Mouse (Mus musculus) neural tube, embryonic 15.5 days (tissue): ENCODE measurements around the gene Sgms1. TPM values are rescaled to one million over a fixed set of nuclear protein-coding genes. Genes with fewer than 3 reads are reported as not detected.

Source experiments
- ATAC-seq: fragments of 200-750 bp; cut with Nextera tagmentation; 2 replicates; pipeline ENCODE4 v1.8.0; 2017; ENCODE audit warnings: mild to moderate bottlenecking, moderate TSS enrichment, moderate library complexity; ENCODE audit not compliant: low FRiP score
- H3K27ac ChIP-seq: fragments of 300-500 bp; sonication (generic); replicated peaks from 2 replicates; pipeline ENCODE4 v1.5.1; 2015; ENCODE audit warnings: mild to moderate bottlenecking, inconsistent platforms
- H3K27me3 ChIP-seq: fragments of 300-500 bp; sonication (generic); replicated peaks from 2 replicates; pipeline ENCODE4 v1.6.1; 2015; ENCODE audit warnings: inconsistent platforms
- H3K36me3 ChIP-seq: fragments of 300-500 bp; sonication (generic); 2 replicates; pipeline ENCODE4 v1.6.1; 2015; ENCODE audit warnings: inconsistent platforms
- H3K4me1 ChIP-seq: fragments of 300-500 bp; sonication (generic); 2 replicates; pipeline ENCODE4 v1.6.1; 2015; ENCODE audit warnings: inconsistent platforms
- H3K4me2 ChIP-seq: fragments of 300-500 bp; sonication (generic); 2 replicates; pipeline ENCODE4 v1.6.1; 2015; ENCODE audit warnings: inconsistent platforms, mild to moderate bottlenecking, moderate library complexity
- H3K4me3 ChIP-seq: fragments of 300-500 bp; sonication (generic); replicated peaks from 2 replicates; pipeline ENCODE4 v1.5.1; 2015; ENCODE audit warnings: mild to moderate bottlenecking, inconsistent platforms
- H3K9ac ChIP-seq: fragments of 300-500 bp; sonication (generic); replicated peaks from 2 replicates; pipeline ENCODE4 v1.6.1; 2015; ENCODE audit warnings: mild to moderate bottlenecking, inconsistent platforms
- H3K9me3 ChIP-seq: fragments of 300-500 bp; sonication (generic); replicated peaks from 2 replicates; pipeline ENCODE4 v1.6.1; 2016; ENCODE audit warnings: inconsistent platforms
- WGBS: fragments of 180-500 bp; shearing (Covaris S2); methylation state at CpG from one replicate; pipeline ENCODE4 v1.1.7; 2015; ENCODE audit warnings: mixed read lengths; 5-methylcytosine and 5-hydroxymethylcytosine counted together
- polyA plus RNA-seq: library from polyadenylated mRNA; unstranded; fragments of >200 nt; fragmentation: Nextera tagmentation; extraction: Ambion mirVana; gene quantifications from 2 replicates; pipeline ENCODE4 v1.2.1, GENCODE M21; 2015

Sgms1 gene
- polyA plus RNA-seq, result 24.6 and 26.3 TPM in 2 replicates

DNA sequence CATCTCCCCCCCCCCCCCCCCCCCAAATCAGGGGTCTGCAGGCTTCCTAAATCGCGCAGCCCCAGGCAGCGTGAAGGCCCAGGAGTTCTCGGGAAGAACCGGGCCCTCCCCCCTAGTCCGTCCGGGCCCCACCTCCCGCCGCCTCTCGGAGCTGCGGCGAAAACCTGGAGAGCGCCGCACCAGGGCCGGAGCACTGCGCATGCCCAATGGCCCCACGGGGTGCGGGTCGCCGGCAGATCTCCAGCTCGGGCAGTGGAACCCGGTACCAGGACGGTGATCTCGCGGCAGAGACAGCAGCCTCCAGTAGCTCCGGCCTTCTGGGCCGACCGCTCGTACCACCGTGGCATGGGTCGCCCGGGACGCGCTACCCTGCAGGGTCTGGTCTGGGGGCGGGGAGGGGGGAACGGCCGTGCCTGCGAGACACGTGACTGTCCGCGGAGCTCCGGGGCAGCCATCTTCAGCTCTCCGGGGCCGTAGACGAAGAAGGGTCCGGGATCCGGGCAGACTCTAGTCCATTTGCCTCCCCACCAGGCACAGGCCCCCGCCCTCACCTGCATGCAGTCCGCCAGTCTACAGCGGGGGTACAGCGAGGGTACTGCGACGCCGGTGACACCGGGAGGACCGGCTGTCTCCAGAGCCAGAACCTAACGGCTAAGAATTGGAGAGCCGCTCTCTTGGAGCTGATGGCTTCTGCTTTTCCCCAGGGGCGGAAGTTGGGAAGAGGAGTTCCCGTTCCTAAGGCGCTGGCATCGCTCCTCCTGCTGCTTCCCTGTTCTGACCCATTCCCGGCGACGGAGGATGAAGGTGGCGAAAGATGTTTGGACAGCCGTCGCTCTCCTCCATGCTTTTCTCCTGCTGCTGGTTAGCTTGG lies at the start of gene Sgms1:
Sgms1 (minus strand) TSS at position 714 of the 871 bp plus-strand sequence.
- peak; percentile 94 for ATAC-seq

DNA sequence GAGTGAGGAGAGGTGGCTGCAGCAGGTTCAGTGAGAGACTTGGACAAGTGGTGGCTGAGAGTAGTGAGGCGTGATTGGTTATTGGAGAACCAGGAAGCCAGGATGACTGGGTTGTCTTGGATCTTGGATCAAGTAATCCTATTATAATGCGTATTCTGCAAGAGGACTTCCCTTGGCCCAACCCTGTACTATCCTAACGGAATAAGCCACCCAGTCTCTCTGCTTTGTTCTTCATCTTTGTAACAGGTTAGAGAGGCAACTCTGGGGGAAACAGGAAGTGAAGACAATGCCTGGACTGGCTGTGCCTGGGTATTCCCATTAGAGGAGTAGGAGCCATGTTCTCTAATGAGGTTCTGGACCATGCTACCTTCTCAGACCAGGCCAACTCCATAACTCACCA lies 36.3 kb upstream of the Sgms1 start:
- Histone ChIP-seq H3K27ac (no peak overlapping the region), H3K4me3 (no peak overlapping the region), H3K36me3 (no peaks in the 10 kb centered on the region), H3K4me2 (no peak overlapping the region), H3K9me3 (no peaks in the 10 kb centered on the region), H3K27me3 (no peaks in the 10 kb centered on the region), H3K4me1 (no peaks in the 10 kb centered on the region), H3K9ac (no peak overlapping the region)
- 89% methylated on average over 3 of the region's 3 CpGs for WGBS
- no peak for ATAC-seq

More for the DNA sequence above, at the start of gene Sgms1:
- WGBS, result under 1% methylated on average over 66 of the region's 68 CpGs
- peaks cover 26% of the 10 kb centered on the region for H3K4me1 ChIP-seq
- no peaks in the 10 kb centered on the region for H3K9me3 ChIP-seq
- H3K27ac ChIP-seq, result peak within 1 kb of the TSS; percentile 99
- H3K4me3 ChIP-seq, result peak within 1 kb of the TSS; percentile 89
- H3K27me3 ChIP-seq, result no peaks in the 10 kb centered on the region
- peak within 1 kb of the TSS; percentile 93 for H3K9ac ChIP-seq
- no peaks in the 10 kb centered on the region for H3K36me3 ChIP-seq
- H3K4me2 ChIP-seq, result peak within 1 kb of the TSS; percentile 85

DNA sequence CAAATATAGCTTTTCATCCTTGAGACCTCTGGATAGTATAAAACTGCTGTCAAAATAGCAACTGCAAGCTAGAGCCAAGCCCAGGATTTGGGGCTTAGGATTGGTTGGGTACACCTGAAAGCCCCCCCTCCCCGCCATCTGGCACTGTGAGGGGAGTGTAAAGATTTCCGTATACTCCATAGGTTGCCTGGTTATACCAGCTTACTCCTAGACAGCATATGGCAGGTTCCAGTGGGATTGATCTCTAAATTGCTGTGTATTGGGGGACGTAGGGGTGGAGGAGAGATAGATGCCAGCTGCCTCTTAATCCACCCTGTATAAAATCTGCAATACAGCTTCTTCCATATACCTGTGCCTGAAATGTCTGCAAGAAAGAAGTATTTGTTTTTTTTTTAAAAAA lies 35.2 kb upstream of the Sgms1 start:
- no peaks in the 10 kb centered on the region for H3K9me3 ChIP-seq
- H3K27ac ChIP-seq, result no peak overlapping the region
- no peak overlapping the region for H3K4me3 ChIP-seq
- H3K36me3 ChIP-seq, result no peaks in the 10 kb centered on the region
- H3K4me2 ChIP-seq, result no peak overlapping the region
- no peaks in the 10 kb centered on the region for H3K27me3 ChIP-seq
- no peak for ATAC-seq
- 80% methylated on average over 3 of the region's 3 CpGs for WGBS
- H3K9ac ChIP-seq, result no peak overlapping the region
- H3K4me1 ChIP-seq, result no peaks in the 10 kb centered on the region

DNA sequence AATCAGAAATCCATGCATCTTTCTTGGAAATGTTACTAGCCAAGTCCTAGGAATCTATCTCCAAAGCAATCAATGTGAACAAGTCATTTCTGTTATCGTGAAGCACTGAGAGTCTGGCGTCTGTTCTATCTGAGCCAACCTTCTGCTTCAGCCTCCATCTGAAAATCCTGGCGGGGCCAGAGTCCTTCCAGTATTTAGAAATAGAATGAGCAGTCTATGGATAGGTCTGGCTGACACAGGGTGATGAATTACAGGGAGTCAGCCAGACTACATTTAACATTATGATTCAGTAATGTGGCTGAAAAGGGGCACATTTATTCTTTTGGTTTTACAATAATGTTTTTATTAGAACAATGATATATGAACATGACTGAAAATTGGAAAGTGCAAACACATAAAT lies 29.6 kb upstream of the Sgms1 start:
- 75% methylated on average over 3 of the region's 3 CpGs for WGBS
- Histone ChIP-seq H3K27me3 (no peaks in the 10 kb centered on the region), H3K36me3 (no peaks in the 10 kb centered on the region), H3K9me3 (no peaks in the 10 kb centered on the region), H3K4me2 (no peak overlapping the region), H3K4me1 (no peaks in the 10 kb centered on the region), H3K4me3 (no peak overlapping the region), H3K9ac (no peak overlapping the region), H3K27ac (no peak overlapping the region)
- no peak for ATAC-seq

DNA sequence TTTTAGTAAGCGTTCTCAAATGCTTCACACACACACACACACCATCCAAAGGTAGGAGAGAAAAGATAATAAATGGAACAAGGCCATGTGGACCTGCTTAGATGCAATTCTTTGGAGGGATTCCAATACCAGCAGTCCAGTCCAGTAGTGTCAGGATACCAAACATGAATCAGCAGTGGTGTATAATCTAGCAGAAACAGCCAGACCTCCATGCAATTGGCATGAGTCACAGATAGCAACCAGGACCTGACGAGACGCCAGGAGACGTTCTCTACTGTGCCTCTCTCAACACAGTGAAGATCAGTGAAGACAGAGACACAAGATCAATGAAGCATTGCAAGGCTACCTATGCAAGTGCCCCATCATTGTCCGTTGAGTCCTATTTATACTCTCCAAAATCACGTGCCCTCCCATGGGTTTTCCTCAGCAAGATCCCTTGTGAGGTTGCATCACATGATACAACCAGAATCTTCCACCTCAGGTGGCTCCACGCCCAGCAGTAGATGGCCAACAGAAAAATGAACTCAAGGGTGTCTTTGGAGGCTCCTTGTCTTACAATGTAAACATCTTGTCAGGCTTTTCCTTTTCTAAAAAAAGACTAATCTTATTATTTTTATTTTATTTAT lies 27.3 kb upstream of the Sgms1 start:
- Histone ChIP-seq H3K27ac (no peak overlapping the region), H3K4me3 (no peak overlapping the region), H3K36me3 (no peaks in the 10 kb centered on the region), H3K9me3 (no peaks in the 10 kb centered on the region), H3K9ac (no peak overlapping the region), H3K4me2 (no peak overlapping the region), H3K27me3 (no peaks in the 10 kb centered on the region), H3K4me1 (no peaks in the 10 kb centered on the region)
- WGBS, result 93% methylated on average over 7 of the region's 7 CpGs
- no peak for ATAC-seq

DNA sequence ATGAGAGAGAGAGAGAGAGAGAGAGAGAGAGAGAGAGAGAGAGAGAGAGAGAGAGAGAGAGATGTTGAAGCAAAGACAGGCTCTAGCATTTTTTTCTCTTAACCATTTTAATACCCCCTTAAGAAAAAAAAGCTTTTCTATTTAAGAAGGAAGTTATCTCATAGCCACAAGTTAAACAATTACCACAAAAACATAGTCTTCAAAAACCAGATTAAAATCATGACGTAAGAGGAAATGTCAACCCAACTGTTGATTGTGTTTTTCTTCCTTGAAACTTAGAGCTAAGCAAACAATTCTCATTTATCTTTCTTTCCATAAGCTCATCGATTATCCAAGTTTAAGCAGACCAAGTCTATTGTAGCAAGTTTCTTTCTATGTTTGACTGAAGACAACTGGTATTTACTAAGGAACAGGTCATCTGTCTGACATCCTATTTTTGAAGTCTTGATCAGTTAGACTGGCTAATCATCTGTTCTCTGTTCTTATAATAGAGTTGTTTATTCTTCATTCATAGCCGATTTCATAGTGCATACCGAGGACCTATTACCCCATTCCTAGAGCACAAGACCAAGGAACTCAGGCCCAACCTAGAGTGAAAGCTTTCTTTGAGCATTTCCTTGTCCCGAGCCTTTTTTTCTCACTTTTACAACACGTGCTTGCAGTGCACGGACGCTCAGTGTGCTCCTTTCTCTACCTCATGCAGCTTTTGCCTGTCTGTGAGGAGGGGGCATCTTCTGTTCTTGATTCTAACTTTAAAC lies 20.3 kb upstream of the Sgms1 start:
- no peak overlapping the region for H3K4me3 ChIP-seq
- no peak overlapping the region for H3K27ac ChIP-seq
- H3K4me1 ChIP-seq, result peaks cover 5% of the 10 kb centered on the region; the same call in 1 of the 2 replicates
- no peak for ATAC-seq
- H3K4me2 ChIP-seq, result no peak overlapping the region
- H3K9me3 ChIP-seq, result no peaks in the 10 kb centered on the region
- H3K36me3 ChIP-seq, result no peaks in the 10 kb centered on the region
- H3K9ac ChIP-seq, result no peak overlapping the region
- 65% methylated on average over 8 of the region's 8 CpGs for WGBS
- no peaks in the 10 kb centered on the region for H3K27me3 ChIP-seq

DNA sequence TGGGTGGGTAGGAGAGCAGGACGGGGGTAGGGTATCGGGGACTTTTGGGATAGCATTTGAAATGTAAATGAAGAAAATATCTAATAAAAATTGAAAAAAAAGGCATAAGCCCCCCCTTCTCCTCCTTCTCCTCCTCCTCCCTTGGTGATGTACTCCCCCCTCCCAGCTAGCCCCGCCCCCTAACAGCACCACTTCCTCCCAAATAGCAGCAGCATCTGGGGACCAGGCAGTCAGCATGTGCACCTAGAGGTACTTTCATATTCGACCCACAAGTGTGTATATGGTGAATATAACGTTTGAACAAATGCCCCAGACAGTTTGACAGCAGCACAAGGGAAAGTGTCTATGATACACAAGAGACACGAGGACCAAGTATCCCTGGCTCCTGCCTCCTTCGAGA lies 17.2 kb upstream of the Sgms1 start:
- Histone ChIP-seq H3K27ac (no peak overlapping the region), H3K4me3 (no peak overlapping the region), H3K9me3 (no peaks in the 10 kb centered on the region), H3K27me3 (no peaks in the 10 kb centered on the region), H3K9ac (no peak overlapping the region), H3K4me1 (peaks cover 5% of the 10 kb centered on the region; the same call in 1 of the 2 replicates), H3K4me2 (no peak overlapping the region), H3K36me3 (no peaks in the 10 kb centered on the region)
- ATAC-seq, result no peak
- 66% methylated on average over 7 of the region's 7 CpGs for WGBS

DNA sequence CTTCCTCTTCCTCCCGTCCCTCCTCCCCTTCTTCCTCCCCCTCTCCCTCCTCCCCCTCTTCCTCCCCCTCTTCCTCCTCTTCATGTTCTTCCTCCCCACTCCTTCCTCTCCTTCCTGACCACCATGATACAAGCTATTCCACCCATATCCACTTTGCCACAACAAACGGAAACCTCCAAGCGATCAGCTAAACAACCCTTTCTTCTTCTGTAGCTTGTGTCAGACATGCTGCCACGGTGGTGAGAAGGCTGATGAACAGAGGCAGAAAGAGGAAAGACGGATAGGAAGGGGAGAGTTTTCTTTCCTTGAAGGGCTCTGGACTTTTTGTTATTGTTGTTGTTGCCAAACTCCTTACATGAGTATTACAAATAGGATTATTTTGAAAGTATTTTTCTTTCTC lies 14.9 kb upstream of the Sgms1 start:
- Histone ChIP-seq H3K27ac (no peak overlapping the region), H3K27me3 (no peaks in the 10 kb centered on the region), H3K9me3 (no peaks in the 10 kb centered on the region), H3K4me2 (no peak overlapping the region), H3K4me3 (no peak overlapping the region), H3K9ac (no peak overlapping the region), H3K4me1 (peaks cover 5% of the 10 kb centered on the region; the same call in 1 of the 2 replicates), H3K36me3 (no peaks in the 10 kb centered on the region)
- 84% methylated on average over 5 of the region's 5 CpGs for WGBS
- no peak for ATAC-seq

DNA sequence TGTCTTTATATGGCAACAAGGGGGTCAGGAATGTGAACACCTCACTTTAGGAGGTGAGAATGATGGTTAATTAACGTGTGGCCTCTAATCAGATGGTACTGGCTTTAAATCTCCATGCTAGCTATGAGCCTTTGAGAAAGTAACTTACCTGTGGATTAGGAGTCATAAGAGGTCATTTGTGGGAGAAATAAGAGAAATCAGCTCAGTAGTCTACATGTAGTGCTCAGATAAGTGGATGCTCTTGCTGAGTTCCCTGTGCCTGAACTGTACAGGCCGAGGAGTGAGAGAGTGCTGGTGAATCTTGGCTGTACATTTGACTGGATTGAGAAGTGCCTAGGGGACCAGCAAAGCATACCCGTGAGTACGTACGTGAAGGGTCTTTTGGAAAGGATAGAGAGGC lies 14.3 kb upstream of the Sgms1 start:
- 91% methylated on average over 5 of the region's 5 CpGs for WGBS
- no peak for ATAC-seq
- no peaks in the 10 kb centered on the region for H3K9me3 ChIP-seq
- H3K27ac ChIP-seq, result no peak overlapping the region
- H3K36me3 ChIP-seq, result no peaks in the 10 kb centered on the region
- no peaks in the 10 kb centered on the region for H3K27me3 ChIP-seq
- no peak overlapping the region for H3K9ac ChIP-seq
- no peak overlapping the region for H3K4me2 ChIP-seq
- H3K4me3 ChIP-seq, result no peak overlapping the region
- peaks cover 5% of the 10 kb centered on the region; the same call in 1 of the 2 replicates for H3K4me1 ChIP-seq

DNA sequence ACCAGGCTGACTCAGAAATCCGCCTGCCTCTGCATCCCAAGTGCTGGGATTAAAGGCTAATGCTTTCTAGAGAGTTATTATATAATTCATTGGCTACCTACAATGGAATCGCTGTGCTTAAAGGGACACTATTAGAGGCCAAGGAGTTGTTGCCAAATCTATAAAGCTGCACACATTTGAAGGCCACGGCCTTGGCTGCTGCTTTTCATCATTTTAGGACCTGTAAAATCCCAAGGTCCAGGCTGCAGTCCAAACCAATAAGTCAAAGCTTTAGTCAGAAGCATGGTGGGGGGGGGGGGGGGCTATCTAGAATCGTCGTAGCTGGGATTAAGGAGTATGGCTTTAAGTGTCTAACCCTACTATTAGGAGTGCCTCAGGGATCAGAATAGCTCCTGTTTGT lies 9.0 kb upstream of the Sgms1 start:
- no peaks in the 10 kb centered on the region for H3K4me1 ChIP-seq
- H3K9me3 ChIP-seq, result no peaks in the 10 kb centered on the region
- no peak overlapping the region for H3K4me3 ChIP-seq
- H3K9ac ChIP-seq, result no peak overlapping the region
- no peaks in the 10 kb centered on the region for H3K27me3 ChIP-seq
- no peak overlapping the region for H3K27ac ChIP-seq
- H3K36me3 ChIP-seq, result no peaks in the 10 kb centered on the region
- WGBS, result 82% methylated on average over 5 of the region's 5 CpGs
- ATAC-seq, result no peak
- no peak overlapping the region for H3K4me2 ChIP-seq

DNA sequence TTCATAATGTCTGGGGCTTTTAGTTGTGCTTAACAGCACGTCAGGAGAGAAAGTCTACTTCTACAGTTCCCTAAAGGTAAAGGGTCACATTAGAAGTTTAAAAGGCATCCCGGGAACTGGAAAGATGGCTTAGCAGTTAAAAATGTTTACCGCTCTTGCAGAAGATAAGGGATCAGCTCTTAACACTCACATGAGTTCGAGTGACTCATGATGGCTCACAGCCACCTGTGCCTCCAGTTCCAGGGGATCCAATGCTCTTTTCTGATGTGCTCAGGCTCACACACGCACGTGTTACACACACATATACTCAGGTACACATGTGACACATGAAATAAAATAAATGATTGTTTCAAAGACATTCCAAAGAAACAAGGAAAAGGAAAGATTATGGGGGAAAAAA lies 6.8 kb upstream of the Sgms1 start:
- Histone ChIP-seq H3K27ac (no peak overlapping the region), H3K36me3 (no peaks in the 10 kb centered on the region), H3K4me2 (no peak overlapping the region), H3K4me1 (no peaks in the 10 kb centered on the region), H3K9ac (no peak overlapping the region), H3K27me3 (no peaks in the 10 kb centered on the region), H3K4me3 (no peak overlapping the region), H3K9me3 (no peaks in the 10 kb centered on the region)
- no peak for ATAC-seq
- 86% methylated on average over 6 of the region's 6 CpGs for WGBS
